Mouse (Mus musculus): ENCODE results near the gene Zfp59.
"Not testable (repeated sequence)": the region's sequence is repeated elsewhere in the genome, so short reads cannot be mapped to it uniquely, and the experiment has no call there.

Zfp59 gene

DNA sequence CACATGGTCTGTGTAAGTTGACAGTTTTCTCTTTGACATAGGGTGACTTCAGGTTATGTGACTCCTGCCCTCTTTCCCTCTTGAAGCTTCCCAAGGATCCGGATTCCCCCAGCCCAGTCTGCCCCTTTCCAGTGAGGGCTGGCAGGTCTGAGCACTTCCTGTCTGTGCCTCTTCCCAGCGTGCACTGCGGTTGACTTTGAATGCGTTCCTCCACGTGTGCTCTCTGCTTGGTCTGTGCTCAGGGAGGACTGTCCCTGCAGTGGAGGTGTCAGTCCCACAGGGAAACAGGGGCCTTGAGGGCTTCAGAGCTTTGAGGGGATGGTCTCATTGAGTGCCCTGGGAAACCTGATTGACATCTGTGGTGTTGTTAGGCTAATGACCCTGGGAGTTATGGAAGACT, 24.2 kb downstream of the Zfp59 start:
- DNase-seq (ENCODE audit: low read depth, low spot score), result not testable (repeated sequence)

DNA sequence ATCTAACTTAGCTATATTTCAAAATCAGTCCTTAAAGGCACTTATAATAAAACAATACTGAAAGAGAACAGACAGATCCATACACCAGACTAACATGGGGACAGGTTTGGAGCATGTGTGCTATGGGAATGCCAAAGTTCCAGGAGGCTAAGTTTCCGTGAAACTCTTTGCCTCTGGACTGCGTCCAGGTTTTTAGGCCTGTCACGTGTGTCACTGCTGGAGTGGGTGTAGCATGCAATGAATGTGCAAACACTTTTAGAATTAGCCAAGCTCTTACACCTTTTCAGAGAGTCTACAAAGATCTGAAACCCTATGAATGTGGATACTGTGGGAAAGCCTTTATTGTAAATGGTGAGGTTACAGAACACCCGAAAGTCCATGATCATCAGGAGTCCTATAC, 43.3 kb downstream of the Zfp59 start:
- no peak for DNase-seq (ENCODE audit: low read depth, low spot score)

DNA sequence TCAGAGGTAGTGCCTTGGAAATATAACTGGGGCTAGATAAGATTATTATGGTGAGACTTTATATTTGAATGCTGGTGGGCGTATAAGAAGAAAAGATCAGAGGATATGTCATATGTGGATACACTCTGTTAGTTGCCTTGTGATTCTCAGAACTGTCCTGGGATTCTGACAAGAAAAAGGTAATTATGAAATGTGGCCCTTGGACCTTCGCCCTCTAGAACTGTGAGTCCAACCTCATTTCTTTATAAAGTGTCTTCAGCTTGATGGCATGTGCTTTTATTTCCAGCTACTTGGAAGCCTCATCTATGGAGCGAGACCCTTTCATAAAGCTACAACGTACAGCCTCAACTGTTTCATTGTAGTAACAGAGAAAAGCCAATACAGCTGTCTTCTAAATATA, 62.2 kb downstream of the Zfp59 start:
- DNase-seq (ENCODE audit: low read depth, low spot score), result no peak

DNA sequence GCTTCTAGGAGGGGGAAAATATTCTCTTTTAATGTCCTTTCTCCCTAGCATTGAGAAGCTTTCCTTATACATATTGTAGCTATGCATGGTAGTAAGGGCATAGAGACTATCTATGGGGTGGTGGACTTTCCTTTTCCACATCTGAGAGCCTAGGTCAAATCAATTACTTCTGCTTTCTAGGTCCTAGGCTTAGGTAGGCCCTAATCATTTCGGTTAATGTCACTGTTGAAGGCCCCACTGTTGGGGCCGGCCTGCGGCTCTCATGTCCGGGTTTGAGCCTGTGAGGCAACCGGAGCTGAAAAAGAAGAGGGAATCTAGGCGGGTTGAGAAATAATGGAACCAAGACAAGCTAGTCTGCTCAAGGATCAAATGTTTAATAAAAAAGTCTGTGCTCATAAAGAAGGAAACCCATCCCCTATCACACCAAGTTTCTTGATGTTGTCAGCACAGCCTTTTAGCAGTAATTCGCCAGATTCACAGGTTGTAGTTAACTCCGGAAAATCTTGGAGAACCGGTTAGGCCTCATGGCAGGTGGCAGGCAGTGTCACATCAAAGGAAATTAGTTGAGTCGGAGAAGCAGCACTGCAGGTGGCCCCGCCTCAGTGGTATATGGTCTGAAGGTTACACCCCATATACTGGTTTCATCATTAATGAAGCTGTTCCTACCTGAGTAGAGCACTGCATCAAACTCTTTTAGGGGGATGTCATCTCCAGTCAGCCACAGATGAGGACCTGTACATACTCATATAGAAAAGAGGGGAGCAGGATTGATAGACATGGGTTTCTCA, 66.8 kb downstream of the Zfp59 start:
- DNase-seq (ENCODE audit: low read depth, low spot score), result no peak

All from 3T3-L1 (cell line).